Mouse (Mus musculus) olfactory bulb, adult 2 months (tissue): ENCODE measurements around the gene Mpz.

ENCODE experiments used
- CTCF ChIP-seq: fragments of 200-500 bp; IDR thresholded peaks from 2 replicates; pipeline ENCODE4 v1.5.1; 2012; ENCODE audit warnings: low read depth, mild to moderate bottlenecking, low read length, moderate library complexity; ENCODE audit not compliant: insufficient read depth
- POLR2A ChIP-seq: fragments of 200-500 bp; IDR thresholded peaks from 2 replicates; pipeline ENCODE4 v1.6.1; 2012; ENCODE audit warnings: mild to moderate bottlenecking, low read depth, low read length, moderate library complexity; ENCODE audit not compliant: insufficient read depth

GRCm38 (mm10) chr1:171199532-171199931, 49.0 kb downstream of the Mpz start:
- TF ChIP-seq CTCF = no peak
- TF ChIP-seq POLR2A = no peak
